Mouse (Mus musculus) limb, embryonic 15.5 days (tissue): ENCODE measurements around the gene Crtc3. TPM values are rescaled to one million over a fixed set of nuclear protein-coding genes. Genes with fewer than 3 reads are reported as not detected.

Source experiments
- ATAC-seq: fragments of 200-750 bp; cut with Nextera tagmentation; 2 replicates; pipeline ENCODE4 v1.8.0; 2017; ENCODE audit warnings: low read depth, moderate TSS enrichment; ENCODE audit not compliant: insufficient number of reproducible peaks, low FRiP score, low TSS enrichment
- H3K27ac ChIP-seq: fragments of 300-500 bp; sonication (generic); 2 replicates; pipeline ENCODE4 v1.5.1; 2015; ENCODE audit warnings: moderate library complexity, mild to moderate bottlenecking, inconsistent platforms
- H3K27me3 ChIP-seq: fragments of 300-500 bp; sonication (generic); 2 replicates; pipeline ENCODE4 v1.6.1; 2015; ENCODE audit warnings: inconsistent platforms
- H3K36me3 ChIP-seq: fragments of 300-500 bp; sonication (generic); 2 replicates; pipeline ENCODE4 v1.6.1; 2015; ENCODE audit warnings: inconsistent platforms
- H3K4me1 ChIP-seq: fragments of 300-500 bp; sonication (generic); 2 replicates; pipeline ENCODE4 v1.6.1; 2015; ENCODE audit warnings: inconsistent platforms
- H3K4me2 ChIP-seq: fragments of 300-500 bp; sonication (generic); 2 replicates; pipeline ENCODE4 v1.6.1; 2015; ENCODE audit warnings: mild to moderate bottlenecking, inconsistent platforms
- H3K4me3 ChIP-seq: fragments of 300-500 bp; sonication (generic); 2 replicates; pipeline ENCODE4 v1.5.1; 2015; ENCODE audit warnings: mild to moderate bottlenecking, inconsistent platforms
- H3K9ac ChIP-seq: fragments of 300-500 bp; sonication (generic); 2 replicates; pipeline ENCODE4 v1.6.1; 2015; ENCODE audit warnings: inconsistent platforms
- H3K9me3 ChIP-seq: fragments of 300-500 bp; sonication (generic); 2 replicates; pipeline ENCODE4 v1.6.1; 2016; ENCODE audit warnings: inconsistent platforms
- WGBS: fragments of 180-500 bp; shearing (Covaris S2); methylation state at CpG from one replicate; pipeline ENCODE4 v1.1.7; 2015; 5-methylcytosine and 5-hydroxymethylcytosine counted together
- polyA plus RNA-seq: library from polyadenylated mRNA; unstranded; fragments of >200 nt; fragmentation: Nextera tagmentation; extraction: Ambion mirVana; gene quantifications from 2 replicates; pipeline ENCODE4 v1.2.1, GENCODE M21; 2015

Crtc3 gene
- polyA plus RNA-seq, 1 experiment from 2014 or later = 26.5 TPM

GRCm38 (mm10) chr7:80614042-80614441 lies 74.6 kb downstream of the Crtc3 start:
- H3K9ac ChIP-seq = no peak overlapping the region
- H3K36me3 ChIP-seq = peaks cover 11% of the 10 kb centered on the region
- ATAC-seq = no peak
- H3K27me3 ChIP-seq = no peaks in the 10 kb centered on the region
- H3K4me2 ChIP-seq = no peak overlapping the region
- peaks cover 16% of the 10 kb centered on the region for H3K4me1 ChIP-seq
- WGBS = 88% methylated on average over 3 of the region's 3 CpGs
- H3K4me3 ChIP-seq = no peak overlapping the region
- no peak overlapping the region for H3K27ac ChIP-seq
- H3K9me3 ChIP-seq = no peaks in the 10 kb centered on the region

- no peak overlapping the region for H3K4me3 ChIP-seq
- H3K9ac ChIP-seq = no peak overlapping the region
- no peaks in the 10 kb centered on the region for H3K9me3 ChIP-seq
- H3K27me3 ChIP-seq = no peaks in the 10 kb centered on the region
- peaks cover 16% of the 10 kb centered on the region for H3K4me1 ChIP-seq
- H3K4me2 ChIP-seq = no peak overlapping the region
- H3K36me3 ChIP-seq = peaks cover 18% of the 10 kb centered on the region
- WGBS = 30% methylated on average over 11 of the region's 11 CpGs
- no peak overlapping the region for H3K27ac ChIP-seq
- no peak for ATAC-seq
Observed at GRCm38 (mm10) chr7:80612191-80612787, 76.4 kb downstream of the Crtc3 start.

DNA sequence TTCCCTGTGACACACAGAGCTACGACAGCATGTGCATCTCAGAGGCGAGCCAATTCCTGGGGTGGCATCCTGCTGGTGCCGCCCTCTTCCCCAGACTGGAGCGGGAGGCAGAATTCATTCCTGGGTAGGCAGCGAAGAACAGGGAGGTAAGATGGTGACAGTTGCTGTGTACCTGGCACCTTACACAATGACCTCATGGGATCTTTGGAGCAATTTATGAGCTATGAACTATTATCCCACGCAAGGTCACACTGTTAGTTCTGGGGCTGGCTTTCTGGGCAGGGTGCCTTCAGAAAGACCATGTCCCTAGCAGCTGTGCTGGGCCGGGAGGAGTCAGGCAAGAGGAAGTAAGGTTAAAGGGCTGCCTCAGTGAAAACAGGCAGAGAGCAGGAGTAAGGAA lies 77.0 kb downstream of the Crtc3 start:
- Histone ChIP-seq H3K4me1 (peaks cover 16% of the 10 kb centered on the region), H3K27ac (no peak overlapping the region), H3K9me3 (no peaks in the 10 kb centered on the region), H3K36me3 (peaks cover 18% of the 10 kb centered on the region), H3K4me2 (no peak overlapping the region), H3K27me3 (no peaks in the 10 kb centered on the region), H3K4me3 (no peak overlapping the region), H3K9ac (no peak overlapping the region)
- ATAC-seq = no peak
- WGBS = 64% methylated on average over 7 of the region's 7 CpGs

GRCm38 (mm10) chr7:80607503-80607902 lies 81.2 kb downstream of the Crtc3 start:
- no peak overlapping the region for H3K9ac ChIP-seq
- no peaks in the 10 kb centered on the region for H3K9me3 ChIP-seq
- peaks cover 9% of the 10 kb centered on the region for H3K4me1 ChIP-seq
- peaks cover 23% of the 10 kb centered on the region for H3K36me3 ChIP-seq
- 49% methylated on average over 2 of the region's 2 CpGs for WGBS
- no peak overlapping the region for H3K4me2 ChIP-seq
- no peak overlapping the region for H3K4me3 ChIP-seq
- no peak overlapping the region for H3K27ac ChIP-seq
- ATAC-seq = no peak
- H3K27me3 ChIP-seq = no peaks in the 10 kb centered on the region

GRCm38 (mm10) chr7:80606435-80606834 lies 82.2 kb downstream of the Crtc3 start:
- no peaks in the 10 kb centered on the region for H3K27me3 ChIP-seq
- ATAC-seq = no peak
- WGBS = 87% methylated on average over 4 of the region's 4 CpGs
- H3K4me1 ChIP-seq = no peaks in the 10 kb centered on the region
- no peak overlapping the region for H3K9ac ChIP-seq
- H3K27ac ChIP-seq = no peak overlapping the region
- H3K4me3 ChIP-seq = no peak overlapping the region
- H3K9me3 ChIP-seq = no peaks in the 10 kb centered on the region
- H3K4me2 ChIP-seq = no peak overlapping the region
- H3K36me3 ChIP-seq = peaks cover 27% of the 10 kb centered on the region

GRCm38 (mm10) chr7:80605557-80605930 lies 83.1 kb downstream of the Crtc3 start:
- WGBS = 14% methylated on average over 10 of the region's 10 CpGs
- peaks cover 33% of the 10 kb centered on the region for H3K36me3 ChIP-seq

DNA sequence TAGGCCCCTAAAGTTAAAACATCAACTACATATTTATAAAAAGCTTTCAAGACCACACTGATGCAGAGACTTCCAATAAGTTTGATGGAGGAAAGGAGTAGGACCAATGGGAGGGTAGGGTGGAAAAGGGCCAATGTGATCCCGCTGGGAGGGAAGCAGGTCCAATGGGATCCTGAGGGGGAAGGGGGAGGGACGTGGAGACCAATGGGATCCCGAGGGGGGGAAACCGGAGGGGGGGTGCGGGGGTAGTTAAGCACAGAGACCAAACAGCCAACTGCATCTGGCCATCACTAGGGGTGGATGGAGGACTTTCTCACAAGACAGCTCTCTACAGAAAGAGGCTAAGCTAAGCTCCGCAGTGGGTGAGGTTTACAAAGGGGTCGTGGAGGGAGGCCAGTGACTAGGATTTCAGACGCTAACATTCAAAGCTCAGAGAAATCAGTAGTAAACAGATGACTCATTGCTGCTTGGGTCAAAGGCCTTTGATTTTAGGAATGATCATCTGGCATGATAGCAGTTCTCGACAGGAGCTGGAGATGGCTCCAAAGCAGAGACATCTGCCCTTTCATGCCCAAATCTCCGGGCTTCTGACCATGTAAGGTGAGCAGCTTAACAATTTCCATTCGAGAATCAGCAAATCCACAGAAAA lies 83.6 kb downstream of the Crtc3 start:
- no peak overlapping the region for H3K4me2 ChIP-seq
- WGBS = 40% methylated on average over 11 of the region's 11 CpGs
- no peaks in the 10 kb centered on the region for H3K27me3 ChIP-seq
- no peak for ATAC-seq
- H3K9ac ChIP-seq = no peak overlapping the region
- H3K27ac ChIP-seq = no peak overlapping the region
- no peaks in the 10 kb centered on the region for H3K4me1 ChIP-seq
- no peak overlapping the region for H3K4me3 ChIP-seq
- no peaks in the 10 kb centered on the region for H3K9me3 ChIP-seq
- H3K36me3 ChIP-seq = peaks cover 37% of the 10 kb centered on the region

More at GRCm38 (mm10) chr7:80605557-80605930, 83.1 kb downstream of the Crtc3 start:
- Histone ChIP-seq H3K9me3 (no peaks in the 10 kb centered on the region), H3K27ac (no peak overlapping the region), H3K4me3 (no peak overlapping the region), H3K4me1 (no peaks in the 10 kb centered on the region), H3K9ac (no peak overlapping the region), H3K4me2 (no peak overlapping the region), H3K27me3 (no peaks in the 10 kb centered on the region)
- no peak for ATAC-seq

DNA sequence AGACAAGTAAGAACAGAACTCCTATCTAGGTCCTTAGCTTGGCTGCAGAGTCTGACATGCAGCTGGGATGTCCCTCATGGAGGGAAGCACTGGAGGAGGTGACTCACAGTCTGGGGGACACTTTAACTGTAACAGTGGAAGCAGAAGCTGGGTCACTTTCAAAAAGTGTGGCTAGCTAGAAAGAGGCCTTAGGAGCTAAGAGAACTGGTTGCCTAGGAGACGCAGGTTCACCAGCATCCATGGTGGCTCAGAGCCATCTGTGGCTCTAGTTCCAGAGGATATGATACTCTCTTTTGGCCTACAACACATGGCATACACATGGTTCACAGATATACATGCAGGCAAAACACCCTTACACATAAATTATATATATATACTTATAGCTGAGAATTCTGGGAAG lies 86.1 kb downstream of the Crtc3 start:
- 74% methylated on average over 1 of the region's 1 CpGs for WGBS
- Histone ChIP-seq H3K9me3 (no peaks in the 10 kb centered on the region), H3K4me2 (no peak overlapping the region), H3K4me3 (no peak overlapping the region), H3K36me3 (peaks cover 42% of the 10 kb centered on the region), H3K27me3 (no peaks in the 10 kb centered on the region), H3K27ac (no peak overlapping the region), H3K9ac (no peak overlapping the region), H3K4me1 (no peaks in the 10 kb centered on the region)
- no peak for ATAC-seq

DNA sequence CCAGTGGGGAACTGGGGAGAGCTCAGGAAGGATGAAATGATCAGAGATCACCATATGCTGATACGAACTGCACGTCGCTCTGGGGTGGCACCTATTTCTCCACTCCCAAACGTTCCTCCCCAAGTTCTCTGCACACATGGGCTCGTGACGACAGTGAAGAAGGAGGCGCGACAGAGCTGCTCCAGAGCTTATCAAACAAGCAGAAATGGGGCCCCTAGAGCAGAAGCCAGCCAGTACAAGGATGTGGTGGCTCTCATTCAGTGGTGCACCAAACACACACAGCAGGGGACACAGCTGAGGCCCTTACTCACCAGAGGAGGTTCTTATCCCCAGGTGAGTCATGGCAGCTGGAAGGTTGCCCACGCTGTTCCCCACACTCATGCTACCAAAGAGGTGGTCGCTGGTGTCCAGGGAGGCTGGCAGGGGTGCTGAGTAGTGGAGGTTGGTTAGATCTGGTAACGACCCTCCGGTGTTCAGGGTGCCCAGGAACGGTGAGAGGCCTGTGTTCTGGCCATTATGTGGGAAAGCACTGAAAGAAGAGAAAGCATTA lies 90.2 kb downstream of the Crtc3 start:
- 90% methylated on average over 13 of the region's 13 CpGs for WGBS
- H3K9me3 ChIP-seq = no peaks in the 10 kb centered on the region
- no peak overlapping the region for H3K27ac ChIP-seq
- H3K4me2 ChIP-seq = no peak overlapping the region
- peaks cover 64% of the 10 kb centered on the region for H3K36me3 ChIP-seq
- no peak overlapping the region for H3K4me3 ChIP-seq
- no peaks in the 10 kb centered on the region for H3K27me3 ChIP-seq
- no peak for ATAC-seq
- no peaks in the 10 kb centered on the region for H3K4me1 ChIP-seq
- no peak overlapping the region for H3K9ac ChIP-seq

DNA sequence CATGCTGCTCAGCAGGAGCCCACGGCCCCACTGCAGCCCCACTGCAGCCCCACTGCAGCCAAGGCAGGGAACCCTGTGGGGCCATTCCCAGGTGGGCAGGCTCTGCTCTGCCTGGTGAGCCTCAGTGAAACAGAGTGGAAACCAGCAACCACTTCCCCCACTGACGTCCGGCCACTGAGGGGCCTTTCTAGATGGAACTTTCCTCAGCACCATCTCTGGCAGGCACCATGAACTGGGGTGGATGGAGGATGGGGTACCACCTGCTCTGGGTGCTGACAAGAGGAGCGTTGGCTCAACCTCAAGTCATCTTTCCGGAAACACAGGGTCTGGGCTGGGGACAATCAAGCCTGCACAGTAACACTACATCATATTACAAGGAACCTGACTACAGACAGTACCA lies 90.8 kb downstream of the Crtc3 start:
- H3K27ac ChIP-seq = no peak overlapping the region
- no peaks in the 10 kb centered on the region for H3K27me3 ChIP-seq
- no peaks in the 10 kb centered on the region for H3K4me1 ChIP-seq
- no peak overlapping the region for H3K4me2 ChIP-seq
- no peak overlapping the region for H3K4me3 ChIP-seq
- H3K36me3 ChIP-seq = peaks cover 65% of the 10 kb centered on the region
- no peak for ATAC-seq
- no peaks in the 10 kb centered on the region for H3K9me3 ChIP-seq
- 85% methylated on average over 5 of the region's 5 CpGs for WGBS
- H3K9ac ChIP-seq = no peak overlapping the region

DNA sequence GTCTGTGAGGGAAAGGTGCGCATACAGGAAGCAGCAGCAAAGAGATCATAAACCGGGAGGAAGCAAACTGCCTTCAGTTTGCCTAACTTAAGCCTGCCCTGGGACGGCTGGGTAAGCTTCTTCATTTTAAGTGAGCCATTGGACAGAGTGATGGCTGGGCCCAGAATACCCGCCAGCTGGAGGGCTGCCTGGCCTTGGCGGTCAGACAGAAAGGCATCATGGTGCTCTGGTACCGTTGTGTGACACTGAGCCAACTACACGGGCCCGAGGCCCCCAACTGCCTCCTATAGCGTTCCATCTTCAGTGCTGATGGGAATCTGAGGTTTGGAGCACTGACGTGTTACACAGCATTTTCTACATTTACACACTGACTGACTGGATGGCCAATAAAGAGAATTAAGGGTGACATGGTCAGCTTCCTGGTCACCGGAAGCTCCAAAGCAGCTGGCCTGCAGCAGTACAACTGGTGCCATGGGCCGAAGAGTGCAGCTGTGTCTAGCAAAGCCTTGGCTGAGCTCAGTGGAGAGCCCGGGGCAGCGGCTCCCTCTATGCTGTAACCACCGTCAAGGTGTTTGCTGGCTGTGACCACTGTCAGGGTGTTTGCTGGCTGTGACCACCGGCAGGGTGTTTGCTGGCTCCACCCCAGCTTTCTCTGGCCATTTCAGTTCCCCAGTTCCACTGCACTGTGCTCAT lies 99.5 kb downstream of the Crtc3 start:
- H3K4me2 ChIP-seq = no peak overlapping the region
- H3K36me3 ChIP-seq = peaks cover 55% of the 10 kb centered on the region
- no peak for ATAC-seq
- no peak overlapping the region for H3K4me3 ChIP-seq
- H3K9ac ChIP-seq = no peak overlapping the region
- no peak overlapping the region for H3K27ac ChIP-seq
- H3K9me3 ChIP-seq = no peaks in the 10 kb centered on the region
- H3K4me1 ChIP-seq = peaks cover 13% of the 10 kb centered on the region
- H3K27me3 ChIP-seq = no peaks in the 10 kb centered on the region
- 88% methylated on average over 16 of the region's 16 CpGs for WGBS

DNA sequence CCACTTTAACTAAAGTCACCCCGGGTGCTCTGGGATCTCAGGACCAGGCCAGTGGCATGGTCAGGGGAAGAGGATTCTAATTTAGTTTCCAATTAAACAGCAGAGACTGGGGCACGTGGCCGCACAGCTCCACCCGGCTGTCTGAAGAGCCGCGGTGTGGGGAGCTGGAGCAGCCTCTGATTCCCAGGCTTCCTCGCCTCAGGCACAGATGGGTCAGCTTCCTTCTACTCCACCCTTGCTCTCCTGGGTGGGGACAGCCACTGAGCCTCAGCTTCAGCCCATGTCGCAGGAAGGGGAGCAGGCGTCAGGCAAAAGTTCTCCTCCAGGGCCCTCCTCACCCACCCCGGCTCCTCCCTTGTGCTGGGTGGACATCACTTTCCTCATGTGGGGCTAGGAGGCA lies 101.0 kb downstream of the Crtc3 start:
- H3K27ac ChIP-seq = no peak overlapping the region
- H3K4me2 ChIP-seq = peak overlapping the region; percentile 27; the same call in 1 of the 2 replicates
- ATAC-seq = no peak
- H3K4me3 ChIP-seq = no peak overlapping the region
- 16% methylated on average over 10 of the region's 10 CpGs for WGBS
- H3K27me3 ChIP-seq = no peaks in the 10 kb centered on the region
- H3K4me1 ChIP-seq = peaks cover 27% of the 10 kb centered on the region
- peaks cover 44% of the 10 kb centered on the region for H3K36me3 ChIP-seq
- no peaks in the 10 kb centered on the region for H3K9me3 ChIP-seq
- H3K9ac ChIP-seq = no peak overlapping the region
